Mouse (Mus musculus): ENCODE measurements around the gene Thsd1. TPM values are rescaled to one million over a fixed set of nuclear protein-coding genes. Genes with fewer than 3 reads are reported as not detected.
A peak's percentile ranks its signal among the peaks of the same experiment; 100 is the strongest.

Thsd1 gene
- polyA plus RNA-seq, 1 experiment: 2.0 TPM

DNA sequence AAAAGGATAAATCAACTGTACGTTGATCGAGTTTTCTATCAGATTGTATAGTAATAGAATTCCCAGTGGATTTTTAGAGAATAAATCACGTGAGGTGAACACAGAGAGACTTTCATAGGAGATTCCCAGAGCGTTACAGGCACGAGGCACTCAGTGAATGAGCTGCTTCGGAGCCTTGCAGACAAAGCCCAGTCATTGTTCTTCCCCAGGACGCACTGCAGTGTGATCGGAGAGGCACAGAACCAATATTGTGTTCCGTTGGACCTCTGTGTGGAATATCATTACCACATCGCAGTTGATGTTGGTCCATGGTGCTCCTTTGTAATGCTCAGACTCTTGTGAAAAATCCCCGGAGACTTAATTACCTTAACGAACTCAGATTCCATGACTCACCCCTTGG lies 20.8 kb downstream of the Thsd1 start:
- H3K36me3 ChIP-seq (ENCODE audit: control insufficient read depth, insufficient read depth, low read length): no peaks in the 10 kb centered on the region
- no peaks in the 10 kb centered on the region for H3K4me1 ChIP-seq (ENCODE audit: control insufficient read depth, insufficient read depth, low read length)
- H3K4me3 ChIP-seq (ENCODE audit: control insufficient read depth, low read depth, low read length): no peak overlapping the region
- H3K27me3 ChIP-seq (ENCODE audit: control insufficient read depth, insufficient read depth, low read length): no peaks in the 10 kb centered on the region
- no peak overlapping the region for H3K27ac ChIP-seq (ENCODE audit: control insufficient read depth, insufficient read depth, low read depth, low read length)
- TF ChIP-seq CTCF (IDR thresholded peaks at IDR 0.05; ENCODE audit: control insufficient read depth, insufficient read depth, insufficient replicate concordance, low read depth, low read length) (no peak), POLR2A (IDR thresholded peaks at IDR 0.05; ENCODE audit: control insufficient read depth, low read depth, low read length) (no peak)

DNA sequence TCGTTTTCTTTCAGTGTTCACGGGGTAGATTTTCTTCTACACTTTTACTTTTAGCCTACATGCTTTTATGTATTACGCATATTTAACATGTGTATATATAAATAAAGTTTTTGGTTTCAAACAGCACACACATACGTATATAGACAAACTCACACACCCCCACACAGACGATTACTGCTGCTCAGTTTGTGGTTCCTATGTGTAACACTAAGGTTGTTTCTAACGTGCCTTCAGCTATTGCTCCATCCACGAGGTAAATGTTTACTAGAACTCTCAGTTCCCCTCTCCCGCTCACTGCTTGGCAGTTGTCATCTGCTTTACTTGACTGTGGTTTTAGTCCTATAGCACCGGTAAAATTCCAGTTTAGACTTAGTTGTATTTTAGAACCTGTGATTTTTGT lies 22.0 kb downstream of the Thsd1 start:
- Histone ChIP-seq H3K27me3 (ENCODE audit: control insufficient read depth, insufficient read depth, low read length) (no peaks in the 10 kb centered on the region), H3K27ac (ENCODE audit: control insufficient read depth, insufficient read depth, low read depth, low read length) (no peak overlapping the region)
- no peak for TF ChIP-seq CTCF (IDR thresholded peaks at IDR 0.05; ENCODE audit: control insufficient read depth, insufficient read depth, insufficient replicate concordance, low read depth, low read length)
- no peak for TF ChIP-seq POLR2A (IDR thresholded peaks at IDR 0.05; ENCODE audit: control insufficient read depth, low read depth, low read length)

GRCm38 (mm10) chr8:22258946-22259450 lies 31.9 kb downstream of the Thsd1 start:
- Histone ChIP-seq H3K36me3 (ENCODE audit: control insufficient read depth, insufficient read depth, low read length) (no peaks in the 10 kb centered on the region), H3K4me1 (ENCODE audit: control insufficient read depth, insufficient read depth, low read length) (peaks cover 14% of the 10 kb centered on the region), H3K27ac (ENCODE audit: control insufficient read depth, insufficient read depth, low read depth, low read length) (no peak overlapping the region), H3K4me3 (ENCODE audit: control insufficient read depth, low read depth, low read length) (peak overlapping the region; percentile 3; the same call in 1 of the 2 replicates), H3K27me3 (ENCODE audit: control insufficient read depth, insufficient read depth, low read length) (no peaks in the 10 kb centered on the region)
- TF ChIP-seq CTCF (IDR thresholded peaks at IDR 0.05; ENCODE audit: control insufficient read depth, insufficient read depth, insufficient replicate concordance, low read depth, low read length) (no peak), POLR2A (IDR thresholded peaks at IDR 0.05; ENCODE audit: control insufficient read depth, low read depth, low read length) (no peak)

More for the DNA sequence above, 22.0 kb downstream of the Thsd1 start:
- no peak overlapping the region for H3K4me3 ChIP-seq (ENCODE audit: control insufficient read depth, low read depth, low read length)
- no peaks in the 10 kb centered on the region for H3K36me3 ChIP-seq (ENCODE audit: control insufficient read depth, insufficient read depth, low read length)
- no peaks in the 10 kb centered on the region for H3K4me1 ChIP-seq (ENCODE audit: control insufficient read depth, insufficient read depth, low read length)

GRCm38 (mm10) chr8:22259531-22259930 lies 32.4 kb downstream of the Thsd1 start:
- Histone ChIP-seq H3K27me3 (ENCODE audit: control insufficient read depth, insufficient read depth, low read length) (no peaks in the 10 kb centered on the region), H3K27ac (ENCODE audit: control insufficient read depth, insufficient read depth, low read depth, low read length) (no peak overlapping the region), H3K4me3 (ENCODE audit: control insufficient read depth, low read depth, low read length) (no peak overlapping the region), H3K4me1 (ENCODE audit: control insufficient read depth, insufficient read depth, low read length) (peaks cover 14% of the 10 kb centered on the region), H3K36me3 (ENCODE audit: control insufficient read depth, insufficient read depth, low read length) (no peaks in the 10 kb centered on the region)
- TF ChIP-seq POLR2A (IDR thresholded peaks at IDR 0.05; ENCODE audit: control insufficient read depth, low read depth, low read length): no peak
- TF ChIP-seq CTCF (IDR thresholded peaks at IDR 0.05; ENCODE audit: control insufficient read depth, insufficient read depth, insufficient replicate concordance, low read depth, low read length): no peak

DNA sequence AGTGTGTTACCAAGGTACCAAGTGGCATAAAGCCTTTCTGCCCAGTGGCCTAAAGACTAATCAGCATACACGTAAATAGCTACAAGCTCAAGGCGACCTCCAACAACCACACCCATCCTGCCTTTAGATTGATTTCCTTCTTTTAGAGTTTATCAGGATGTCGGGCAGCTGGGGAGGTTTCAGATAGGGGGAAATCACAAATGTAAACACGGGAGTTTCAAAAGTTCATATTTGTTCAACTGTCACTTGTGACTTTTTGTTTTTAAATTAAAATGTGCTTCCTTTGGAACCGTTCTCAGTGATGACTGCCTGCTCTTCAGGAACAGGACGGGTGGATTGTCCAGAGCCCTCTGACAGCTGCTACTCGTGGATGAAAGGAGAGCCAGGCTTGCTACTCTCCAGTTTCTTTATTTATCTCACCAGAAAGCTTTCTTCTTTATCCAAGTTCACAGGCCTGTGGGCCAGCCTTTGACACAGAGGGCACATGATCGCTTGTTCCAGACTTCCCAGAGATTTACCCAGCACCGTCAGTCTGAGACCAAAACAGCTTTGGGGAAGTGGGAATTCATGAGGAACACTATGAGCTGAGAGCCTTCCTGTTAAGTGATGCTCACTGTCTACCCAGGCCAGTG lies 33.1 kb downstream of the Thsd1 start:
- Histone ChIP-seq H3K27me3 (ENCODE audit: control insufficient read depth, insufficient read depth, low read length) (no peaks in the 10 kb centered on the region), H3K36me3 (ENCODE audit: control insufficient read depth, insufficient read depth, low read length) (no peaks in the 10 kb centered on the region), H3K4me1 (ENCODE audit: control insufficient read depth, insufficient read depth, low read length) (peaks cover 14% of the 10 kb centered on the region), H3K4me3 (ENCODE audit: control insufficient read depth, low read depth, low read length) (no peak overlapping the region), H3K27ac (ENCODE audit: control insufficient read depth, insufficient read depth, low read depth, low read length) (no peak overlapping the region)
- TF ChIP-seq CTCF (IDR thresholded peaks at IDR 0.05; ENCODE audit: control insufficient read depth, insufficient read depth, insufficient replicate concordance, low read depth, low read length) (no peak), POLR2A (IDR thresholded peaks at IDR 0.05; ENCODE audit: control insufficient read depth, low read depth, low read length) (no peak)

GRCm38 (mm10) chr8:22262267-22262666 lies 35.2 kb downstream of the Thsd1 start:
- Histone ChIP-seq H3K4me1 (ENCODE audit: control insufficient read depth, insufficient read depth, low read length) (peaks cover 14% of the 10 kb centered on the region), H3K4me3 (ENCODE audit: control insufficient read depth, low read depth, low read length) (no peak overlapping the region), H3K27ac (ENCODE audit: control insufficient read depth, insufficient read depth, low read depth, low read length) (no peak overlapping the region), H3K27me3 (ENCODE audit: control insufficient read depth, insufficient read depth, low read length) (no peaks in the 10 kb centered on the region), H3K36me3 (ENCODE audit: control insufficient read depth, insufficient read depth, low read length) (no peaks in the 10 kb centered on the region)
- TF ChIP-seq POLR2A (IDR thresholded peaks at IDR 0.05; ENCODE audit: control insufficient read depth, low read depth, low read length): no peak
- TF ChIP-seq CTCF (IDR thresholded peaks at IDR 0.05; ENCODE audit: control insufficient read depth, insufficient read depth, insufficient replicate concordance, low read depth, low read length): no peak

DNA sequence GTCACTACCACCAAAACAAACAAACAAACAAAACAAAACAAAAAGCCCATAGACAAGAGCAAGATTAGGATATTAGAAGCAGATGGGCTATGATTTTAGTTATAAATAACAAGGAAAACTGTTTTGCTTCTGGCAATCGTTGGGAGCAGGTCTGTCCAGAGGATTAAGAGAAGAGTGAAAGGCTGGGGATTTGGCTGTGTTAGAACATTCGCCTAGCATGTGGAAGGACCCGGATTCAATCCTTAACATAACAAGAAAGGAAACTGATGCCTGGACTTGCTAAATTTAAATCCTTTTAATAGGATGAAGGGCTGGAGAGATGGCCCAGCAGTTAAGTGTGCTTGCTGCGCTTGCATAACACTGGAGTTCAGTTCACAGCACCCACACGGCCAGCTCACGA lies 37.2 kb downstream of the Thsd1 start:
- Histone ChIP-seq H3K27me3 (ENCODE audit: control insufficient read depth, insufficient read depth, low read length) (no peaks in the 10 kb centered on the region), H3K27ac (ENCODE audit: control insufficient read depth, insufficient read depth, low read depth, low read length) (no peak overlapping the region), H3K36me3 (ENCODE audit: control insufficient read depth, insufficient read depth, low read length) (no peaks in the 10 kb centered on the region), H3K4me1 (ENCODE audit: control insufficient read depth, insufficient read depth, low read length) (peaks cover 3% of the 10 kb centered on the region; the same call in 1 of the 2 replicates), H3K4me3 (ENCODE audit: control insufficient read depth, low read depth, low read length) (no peak overlapping the region)
- TF ChIP-seq POLR2A (IDR thresholded peaks at IDR 0.05; ENCODE audit: control insufficient read depth, low read depth, low read length) (no peak), CTCF (IDR thresholded peaks at IDR 0.05; ENCODE audit: control insufficient read depth, insufficient read depth, insufficient replicate concordance, low read depth, low read length) (no peak)

Measured in testis, adult 2 months (tissue).